Mouse (Mus musculus): ENCODE data around the gene Etl4.
"Not testable (repeated sequence)": the region's sequence is repeated elsewhere in the genome, so short reads cannot be mapped to it uniquely, and the experiment has no call there.

Etl4 gene

DNA sequence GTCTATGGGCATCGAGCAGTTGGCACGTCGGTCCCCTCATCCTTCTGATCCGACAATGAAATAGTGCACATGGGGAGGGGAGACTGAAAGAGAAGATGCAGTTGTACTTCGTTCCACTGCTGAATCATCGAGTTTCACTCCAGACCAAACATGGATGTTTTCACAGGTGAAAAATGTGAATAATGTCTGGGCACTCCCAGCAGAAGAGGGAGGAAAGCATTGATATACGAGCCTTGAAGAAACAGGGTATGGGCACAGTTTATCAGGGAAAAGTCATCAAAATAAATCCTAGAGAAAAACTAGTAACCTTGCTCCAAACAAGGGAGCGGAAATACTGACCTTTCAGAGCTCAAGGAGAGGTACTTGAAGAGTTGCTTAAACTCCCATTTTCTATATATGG is 744.5 kb downstream of the Etl4 start:
- DNase-seq (ENCODE audit: low spot score) = no peak

DNA sequence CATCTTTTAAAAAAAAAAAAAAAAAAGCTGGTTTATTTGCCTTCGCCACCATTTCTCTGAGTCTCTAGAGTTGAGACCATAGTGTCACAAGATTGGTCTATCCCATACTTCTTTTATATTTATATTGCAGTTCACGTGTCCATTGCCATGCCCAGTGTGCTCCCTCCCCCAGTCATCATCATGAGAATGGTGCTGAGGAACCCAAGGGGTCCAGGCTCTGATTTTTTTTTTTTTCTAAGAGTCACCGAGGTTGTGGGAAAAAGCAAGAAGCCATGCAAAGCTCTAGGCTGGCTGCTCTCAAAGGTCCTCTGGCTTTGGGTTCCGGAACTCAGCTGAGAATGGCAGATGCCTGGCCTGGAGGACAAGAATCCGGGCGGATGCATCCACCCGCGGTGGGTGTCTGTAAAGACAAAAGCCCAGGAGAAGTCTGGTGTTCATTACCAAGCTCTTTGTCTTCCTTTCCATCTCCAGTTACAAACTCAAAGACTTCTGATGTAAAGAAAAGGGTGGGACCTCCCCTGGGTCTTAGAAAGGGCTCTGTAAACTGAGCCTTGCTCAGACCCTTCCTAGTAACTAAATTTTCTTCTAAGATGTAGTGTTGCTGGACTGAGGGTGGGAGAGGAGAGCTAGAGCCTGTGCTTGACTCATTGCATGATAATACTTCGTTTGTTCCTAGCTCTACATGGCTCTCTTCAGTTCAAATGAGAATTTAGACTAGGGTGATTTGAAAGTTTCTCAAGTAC is 745.2 kb downstream of the Etl4 start:
- no peak for DNase-seq (ENCODE audit: low spot score)

DNA sequence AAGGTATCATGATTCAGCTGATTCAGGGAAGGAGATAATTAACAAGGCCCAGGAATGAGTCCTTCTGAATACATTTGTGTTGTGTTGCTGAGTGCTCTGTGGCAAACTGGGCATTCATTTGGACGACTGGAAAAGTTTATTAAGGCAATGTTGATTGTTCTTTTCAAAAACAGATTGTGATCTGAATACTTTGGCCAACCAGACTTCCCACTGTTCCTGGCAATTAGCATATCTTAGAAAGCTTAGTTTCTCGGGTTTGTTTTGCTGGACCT is 745.7 kb downstream of the Etl4 start:
- no peak for DNase-seq (ENCODE audit: low spot score)

DNA sequence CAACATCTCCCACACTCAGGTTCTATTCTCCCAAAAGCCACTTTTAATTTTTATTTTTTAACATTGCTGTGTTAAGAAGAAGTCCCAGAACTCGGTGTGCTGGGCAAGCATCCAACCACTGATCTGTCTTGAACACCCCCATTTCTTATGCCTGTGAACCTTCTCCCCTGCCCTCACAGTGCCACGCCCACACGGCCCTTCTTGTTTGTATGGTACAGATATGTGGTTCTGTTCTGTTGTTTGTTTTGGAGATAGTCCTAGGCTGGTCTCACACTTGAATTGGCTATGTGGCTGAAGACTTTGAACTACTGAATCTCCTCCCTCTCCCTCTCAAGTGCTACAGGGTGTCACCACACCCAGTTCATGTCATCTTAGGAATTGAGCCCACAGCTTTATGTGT is 748.3 kb downstream of the Etl4 start:
- DNase-seq (ENCODE audit: low spot score) = no peak

DNA sequence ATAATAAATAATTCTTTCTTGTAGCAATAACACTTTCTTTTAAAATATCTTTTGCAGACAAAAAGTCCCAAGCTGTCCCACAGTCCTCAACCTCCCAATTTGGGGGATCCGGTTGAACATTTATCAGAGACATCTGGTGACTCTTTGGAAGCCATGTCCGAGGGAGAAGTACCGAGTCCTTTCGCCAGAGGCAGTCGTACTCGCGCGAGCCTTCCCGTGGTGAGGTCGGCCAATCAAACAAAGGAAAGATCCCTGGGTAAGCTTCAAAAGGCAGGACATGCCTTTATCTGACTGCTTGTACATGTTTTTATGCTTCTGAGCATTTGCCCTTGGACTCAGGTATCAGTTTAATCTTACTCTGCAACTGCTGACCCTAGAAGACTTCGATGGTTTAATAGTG is 752.3 kb downstream of the Etl4 start:
- no peak for DNase-seq (ENCODE audit: low spot score)

DNA sequence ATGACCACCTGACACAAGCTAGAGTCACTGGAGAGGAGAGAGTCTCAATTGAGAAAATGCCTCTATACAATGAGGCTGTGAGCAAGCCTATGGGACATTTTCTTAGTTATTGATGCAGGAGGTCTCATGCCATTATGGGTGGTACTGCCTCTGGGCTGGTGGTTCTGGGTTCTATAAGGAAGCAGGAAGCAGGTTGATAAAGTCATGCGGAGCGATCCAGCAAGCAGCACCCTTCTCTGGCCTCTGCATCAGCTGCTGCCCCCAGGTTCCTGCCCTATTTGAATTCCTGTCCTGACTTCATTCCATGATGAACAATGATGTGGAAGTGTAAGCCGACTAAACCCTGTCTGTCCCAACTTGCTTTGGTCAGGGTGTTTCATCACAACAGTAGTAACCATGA is 753.1 kb downstream of the Etl4 start:
- no peak for DNase-seq (ENCODE audit: low spot score)

DNA sequence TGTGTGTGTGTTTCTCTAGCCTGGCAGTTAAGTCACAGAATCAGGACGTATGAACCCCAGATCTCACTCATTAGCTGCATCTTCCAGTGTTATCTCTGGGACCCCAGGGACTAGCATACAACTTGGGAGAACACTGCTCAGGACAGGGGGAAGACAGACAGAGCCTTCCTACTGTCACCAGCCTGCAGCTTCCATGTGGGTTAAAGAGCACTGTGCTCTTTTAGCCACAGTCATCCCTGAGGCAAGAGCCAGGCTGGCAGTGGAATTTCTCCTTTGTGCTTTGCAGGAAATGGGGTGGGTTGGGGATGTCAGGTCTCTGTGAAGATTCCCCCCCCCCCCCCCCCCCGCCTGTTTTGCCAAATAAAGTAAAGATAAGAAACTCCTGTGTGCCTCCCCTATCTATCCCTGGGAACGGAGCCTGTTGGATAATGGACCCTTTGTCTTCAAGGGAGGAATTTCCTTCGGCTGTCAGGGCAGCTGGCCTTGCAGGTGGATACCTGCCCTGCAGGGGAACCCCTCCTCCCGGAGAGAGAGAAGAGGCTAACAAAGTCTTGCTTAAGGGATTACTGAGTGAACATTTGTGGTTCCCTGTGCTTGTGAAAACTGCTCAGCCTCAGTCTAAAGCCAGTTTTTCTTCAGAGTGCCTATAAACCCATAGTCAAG is 755.9 kb downstream of the Etl4 start:
- DNase-seq (ENCODE audit: low spot score) = no peak

DNA sequence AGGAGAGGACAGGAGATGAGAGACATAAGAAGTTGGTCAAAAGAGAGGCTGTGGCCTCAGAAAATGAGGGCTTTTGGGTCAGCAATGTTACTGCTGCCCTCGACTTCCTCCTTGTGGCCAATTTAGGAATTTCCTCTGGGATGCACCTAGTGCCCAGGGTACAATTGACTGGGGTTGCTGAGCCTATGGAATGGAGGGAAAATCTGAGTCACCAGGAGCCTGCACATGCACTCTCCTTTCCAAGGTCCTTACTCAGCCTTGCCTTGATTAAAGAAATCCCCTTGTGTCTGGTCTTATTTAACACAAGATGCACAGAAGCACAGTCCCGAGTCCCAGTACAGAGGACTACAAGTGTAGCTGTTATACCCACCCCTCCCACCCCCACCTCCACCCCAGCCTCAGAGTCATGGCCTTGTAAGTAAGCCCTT is 756.5 kb downstream of the Etl4 start:
- no peak for DNase-seq (ENCODE audit: low spot score)

DNA sequence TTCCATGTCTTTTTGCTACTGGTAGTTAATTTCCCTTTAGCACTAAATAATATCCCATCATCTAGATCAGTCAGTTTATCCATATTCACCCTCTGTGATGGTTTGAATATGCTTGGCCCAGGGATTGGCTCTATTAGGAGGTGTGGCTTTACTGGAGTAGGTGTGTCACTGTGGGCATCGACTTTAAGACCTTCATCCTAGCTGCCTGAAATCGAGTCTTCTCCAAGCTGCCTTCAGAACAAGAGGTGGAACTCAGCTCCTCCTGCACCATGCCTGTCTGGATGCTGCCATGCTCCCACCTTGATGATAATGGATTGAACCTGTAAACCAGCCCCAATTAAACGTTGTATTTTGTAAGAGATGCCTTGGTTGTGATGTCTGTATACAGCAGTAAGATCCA is 758.3 kb downstream of the Etl4 start:
- no peak for DNase-seq (ENCODE audit: low spot score)

DNA sequence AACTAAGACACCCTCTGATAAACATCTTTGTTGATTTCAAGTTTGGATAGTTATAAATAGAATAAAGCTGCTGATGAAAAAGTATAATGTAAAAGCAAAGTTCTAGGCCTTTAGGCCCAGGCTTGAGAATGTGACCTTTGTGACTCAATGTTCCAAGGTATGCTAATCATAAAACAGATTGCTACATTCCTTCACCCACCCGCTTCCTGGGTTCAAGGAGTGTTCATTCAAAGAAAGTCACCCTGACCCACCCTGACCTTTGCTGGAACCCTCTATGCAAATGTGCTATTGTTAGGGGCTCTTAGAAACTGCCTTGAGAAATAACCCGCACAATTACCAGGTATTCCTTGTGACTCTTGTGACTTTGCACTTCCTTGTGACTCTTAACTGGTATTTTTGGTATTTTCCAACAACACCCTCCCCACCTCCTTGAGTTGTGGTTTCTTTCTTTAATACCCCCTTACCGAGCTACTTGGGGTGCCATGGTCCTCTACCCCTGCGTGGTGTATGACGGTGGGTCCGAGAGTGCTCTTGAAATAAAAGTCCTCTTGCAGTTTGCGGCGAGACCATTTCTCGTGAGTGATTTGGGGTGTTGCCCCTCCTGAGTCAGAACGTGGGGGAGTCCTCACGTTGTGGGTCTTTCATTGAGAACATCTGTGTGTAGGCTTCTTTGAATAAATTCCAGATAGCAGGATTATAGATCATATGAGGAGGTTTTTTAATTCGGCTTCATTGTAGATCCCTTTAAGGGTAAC is 758.9 kb downstream of the Etl4 start:
- DNase-seq (ENCODE audit: low spot score) = not testable (repeated sequence)

DNA sequence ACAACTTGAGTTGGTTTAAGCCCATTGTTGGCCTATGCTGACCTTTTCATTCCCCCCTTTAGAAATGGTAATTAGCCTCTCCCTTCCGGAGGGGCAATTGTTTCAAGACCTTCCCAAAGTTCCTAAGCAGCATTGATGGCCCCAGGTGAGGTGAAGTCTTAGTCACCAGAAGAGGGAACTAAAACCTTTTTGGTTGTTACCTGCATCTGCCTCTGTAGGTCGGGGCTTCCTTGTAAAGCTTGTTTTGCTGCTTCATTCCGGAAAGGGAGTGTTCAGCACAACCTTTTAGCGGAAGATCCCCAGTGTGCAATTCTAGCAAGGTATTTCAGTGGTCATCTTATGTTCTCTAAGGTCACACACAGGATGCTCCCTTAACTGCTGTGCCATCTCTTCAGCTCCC is 759.8 kb downstream of the Etl4 start:
- DNase-seq (ENCODE audit: low spot score) = no peak

DNA sequence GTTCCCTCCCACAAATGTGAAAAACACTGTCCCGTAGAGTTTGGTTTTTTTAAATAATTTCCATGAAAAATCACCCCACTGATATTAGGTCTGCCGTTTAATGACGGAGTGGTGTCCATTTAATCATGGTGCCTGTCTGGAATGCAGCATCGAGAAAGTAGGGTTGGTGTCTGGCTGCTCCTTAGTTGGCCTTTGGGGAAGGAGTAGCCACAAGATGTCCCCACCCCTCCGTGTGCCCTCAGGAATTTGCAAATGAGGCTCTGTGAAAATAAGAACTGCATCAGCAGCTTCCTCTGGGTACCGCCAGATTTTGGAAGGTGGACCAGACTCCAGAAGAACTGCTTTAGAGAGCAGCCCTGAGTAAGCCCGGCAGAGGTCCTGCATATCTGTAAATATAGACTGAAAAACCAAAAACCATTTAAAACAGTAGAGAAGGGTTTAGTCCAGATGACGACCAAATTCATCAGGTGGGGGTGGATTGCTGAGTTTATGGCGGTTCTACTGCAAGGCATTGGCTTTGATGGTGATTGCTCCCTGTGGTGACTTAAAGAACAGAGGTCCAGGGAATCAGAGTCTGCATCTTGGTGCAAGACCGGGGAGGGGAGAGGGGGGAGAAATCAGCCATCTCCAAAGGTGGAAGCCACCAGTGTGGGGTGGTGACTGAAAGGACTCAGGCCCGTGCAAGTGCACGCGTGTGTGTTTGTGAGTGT is 762.1 kb downstream of the Etl4 start:
- DNase-seq (ENCODE audit: low spot score) = no peak

DNA sequence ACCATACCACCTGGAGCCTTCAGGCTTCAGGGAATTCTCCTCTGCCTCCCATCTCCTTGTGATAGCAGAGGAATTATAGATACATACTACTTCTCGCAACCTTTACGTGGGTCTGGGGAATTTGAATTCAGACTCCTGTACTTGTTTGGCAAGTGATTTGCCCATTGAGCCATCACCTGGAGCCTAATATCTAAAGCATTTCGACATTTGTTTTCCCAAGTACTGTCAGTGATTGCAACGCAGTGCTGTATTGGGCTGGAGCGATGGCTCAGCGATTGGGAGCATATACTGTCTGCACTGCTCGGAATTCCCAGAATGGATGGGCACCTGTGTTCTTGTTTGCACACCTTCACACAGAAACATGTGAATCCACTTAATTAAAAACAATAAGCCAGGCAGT is 762.7 kb downstream of the Etl4 start:
- no peak for DNase-seq (ENCODE audit: low spot score)

DNA sequence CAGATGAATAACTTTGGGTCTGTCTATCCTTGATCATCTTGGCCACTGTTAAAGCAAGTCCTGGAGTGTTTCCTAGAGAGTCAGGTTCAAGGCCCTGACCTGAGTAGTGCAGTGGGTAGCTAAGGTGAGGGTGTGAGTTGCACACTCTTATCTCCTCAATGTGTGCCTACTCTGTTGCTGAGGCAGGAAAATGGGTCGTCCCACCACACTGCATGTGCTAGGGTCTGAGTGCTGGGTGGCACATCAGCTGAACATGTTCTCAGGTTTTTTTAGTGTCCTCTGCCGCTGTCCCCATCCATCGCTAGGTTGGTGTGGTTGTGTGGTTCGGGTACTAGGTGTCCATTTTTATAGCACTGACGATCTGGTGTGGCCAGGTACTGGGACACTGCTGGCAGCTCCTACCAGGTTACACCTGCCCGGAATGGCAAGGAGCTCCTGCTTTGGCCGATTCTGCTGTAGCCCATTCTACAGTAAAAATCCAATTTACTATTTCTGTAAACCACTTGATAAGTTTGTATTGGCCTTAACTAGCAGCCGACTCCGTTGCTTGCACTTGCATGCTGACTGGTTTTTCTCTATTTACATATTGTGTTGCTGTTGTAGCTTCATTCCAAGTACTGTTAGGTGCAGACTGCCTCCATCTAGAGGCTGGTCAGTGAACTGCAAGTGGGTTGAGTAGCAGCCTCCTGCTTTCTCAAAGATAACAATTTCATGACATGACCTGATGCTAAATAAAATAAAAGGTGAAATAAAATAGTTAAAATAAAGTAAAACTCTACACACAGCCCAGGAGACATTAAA is 763.4 kb downstream of the Etl4 start:
- DNase-seq (ENCODE audit: low spot score) = no peak

DNA sequence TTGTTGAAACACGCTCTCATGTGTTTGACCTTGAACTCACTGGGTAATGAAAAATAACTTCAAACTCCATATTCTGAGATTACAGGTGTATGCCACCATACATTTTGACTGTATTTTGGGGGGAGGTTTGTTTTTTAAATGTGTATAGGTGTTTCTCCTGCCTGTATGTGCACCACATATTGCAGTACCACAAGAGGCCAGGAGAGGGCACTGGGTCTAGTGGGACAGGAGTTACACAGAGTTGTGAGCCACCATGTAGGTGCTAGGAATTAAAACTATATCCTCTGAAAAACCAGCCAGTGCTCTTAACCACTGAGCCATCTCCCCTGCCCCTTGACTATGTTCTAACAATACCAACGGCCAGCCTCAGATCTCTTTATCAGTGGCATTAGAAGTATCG is 766.8 kb downstream of the Etl4 start:
- no peak for DNase-seq (ENCODE audit: low spot score)

DNA sequence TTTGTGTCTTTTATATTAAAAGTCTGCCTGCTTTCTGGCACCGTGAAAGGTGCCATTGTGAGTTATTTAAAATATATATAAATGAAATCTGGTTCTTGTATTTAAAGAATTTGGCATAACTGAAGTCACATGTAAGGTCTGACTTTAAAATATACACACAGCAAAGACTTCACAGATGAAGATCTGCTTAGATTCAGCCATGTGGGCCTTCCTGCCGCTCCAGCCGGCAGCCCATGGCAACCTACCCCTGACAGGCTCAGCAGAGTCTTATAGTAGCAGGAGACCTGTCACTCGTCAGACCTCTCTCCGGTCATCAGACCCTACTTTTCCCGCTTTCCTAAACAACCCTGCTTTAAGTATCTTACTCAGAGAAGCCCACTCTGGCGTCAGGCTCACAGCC is 769.2 kb downstream of the Etl4 start:
- DNase-seq (ENCODE audit: low spot score) = no peak

DNA sequence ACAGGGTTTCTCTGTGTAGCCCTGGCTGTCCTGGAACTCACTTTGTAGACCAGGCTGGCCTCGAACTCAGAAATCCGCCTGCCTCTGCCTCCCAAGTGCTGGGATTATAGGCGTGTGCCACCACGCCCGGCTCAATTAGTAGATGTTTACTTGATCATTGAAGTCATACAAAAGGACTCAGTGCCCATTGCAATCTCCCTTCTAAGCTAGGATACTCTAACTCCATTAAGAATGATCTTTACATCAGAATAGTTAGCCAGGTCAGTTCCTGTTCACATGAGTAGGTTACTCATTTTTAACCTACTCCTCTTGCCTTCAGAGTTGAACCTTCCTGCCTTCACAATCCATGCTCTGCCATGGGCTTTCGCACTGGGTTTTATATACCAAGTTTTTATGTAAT is 772.6 kb downstream of the Etl4 start:
- not testable (repeated sequence) for DNase-seq (ENCODE audit: low spot score)

DNA sequence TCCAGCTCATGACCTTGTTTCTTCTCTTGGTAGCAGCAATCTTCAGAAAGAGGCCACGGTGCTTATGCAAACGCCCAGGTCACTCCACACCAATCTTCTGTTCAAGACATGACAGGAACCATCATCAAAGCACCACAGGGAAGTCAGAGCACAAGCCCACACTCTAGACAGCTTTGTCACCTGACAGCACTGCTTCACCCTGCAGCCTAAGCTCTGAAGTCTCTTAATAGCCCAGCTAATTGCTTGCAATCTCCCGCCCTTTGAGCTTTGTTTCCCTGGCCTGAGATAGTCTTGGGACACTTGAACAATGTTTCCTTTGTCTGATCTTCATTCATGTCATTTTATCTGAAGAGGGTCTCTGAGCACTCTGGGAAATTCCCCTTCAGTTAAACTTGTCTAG is 779.8 kb downstream of the Etl4 start:
- no peak for DNase-seq (ENCODE audit: low spot score)

DNA sequence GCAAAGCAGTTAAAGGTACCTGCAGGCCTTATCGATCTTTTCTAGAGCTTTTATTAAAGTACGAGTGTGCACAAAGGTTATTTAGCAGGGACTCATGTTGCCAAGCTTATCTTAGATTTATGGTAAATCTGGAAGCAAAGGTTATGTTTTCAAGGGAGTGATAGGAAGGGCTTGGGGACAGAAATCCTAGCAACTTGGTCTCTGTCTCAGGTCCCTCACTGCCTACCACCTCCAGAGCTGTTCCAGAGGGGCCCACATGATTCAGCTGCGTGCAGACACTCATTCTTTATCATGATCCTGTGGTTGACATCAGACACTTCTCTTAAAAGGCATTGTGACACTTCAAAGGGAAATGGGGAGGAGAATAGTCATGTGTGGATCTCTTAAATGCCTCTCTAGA is 783.3 kb downstream of the Etl4 start:
- no peak for DNase-seq (ENCODE audit: low spot score)

DNA sequence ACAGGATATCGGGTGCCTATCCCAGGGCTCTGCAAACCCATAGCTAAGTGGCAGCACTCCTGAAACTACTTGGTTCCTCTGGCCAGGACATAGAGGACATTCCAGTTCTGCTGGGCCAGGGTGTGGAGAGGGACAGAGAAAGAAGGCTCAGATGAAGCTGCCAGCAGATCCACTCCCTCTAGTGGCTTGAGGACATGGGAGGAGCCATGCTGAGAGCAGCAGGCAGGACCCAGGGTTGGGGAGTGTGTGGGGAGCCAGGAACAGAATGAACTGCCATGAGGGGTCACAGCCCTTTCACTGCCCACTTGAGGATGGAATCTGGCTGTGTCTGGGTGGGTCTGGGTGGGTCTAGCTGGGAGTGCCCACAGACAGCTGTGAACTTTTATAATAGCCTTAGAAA is 784.2 kb downstream of the Etl4 start:
- DNase-seq (ENCODE audit: low spot score) = no peak

DNA sequence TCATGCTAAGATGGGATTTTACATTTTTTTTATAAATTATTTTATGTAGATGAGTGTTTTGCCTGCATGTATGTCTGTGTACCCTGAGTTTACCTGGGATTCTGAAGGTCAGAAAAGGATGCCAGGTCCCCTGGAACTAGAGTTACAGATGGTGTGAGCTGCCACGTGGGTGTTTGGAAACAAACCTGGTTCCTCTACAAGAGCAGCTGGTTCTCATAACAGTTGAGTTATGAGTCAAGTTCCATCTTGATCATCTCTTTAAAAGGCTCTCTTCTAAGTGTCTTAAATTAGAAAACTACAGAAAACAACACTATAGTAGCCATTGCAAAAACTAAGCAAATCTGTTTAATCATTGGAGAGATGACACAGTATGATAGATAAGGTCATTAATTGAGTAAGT is 788.1 kb downstream of the Etl4 start:
- DNase-seq (ENCODE audit: low spot score) = no peak

DNA sequence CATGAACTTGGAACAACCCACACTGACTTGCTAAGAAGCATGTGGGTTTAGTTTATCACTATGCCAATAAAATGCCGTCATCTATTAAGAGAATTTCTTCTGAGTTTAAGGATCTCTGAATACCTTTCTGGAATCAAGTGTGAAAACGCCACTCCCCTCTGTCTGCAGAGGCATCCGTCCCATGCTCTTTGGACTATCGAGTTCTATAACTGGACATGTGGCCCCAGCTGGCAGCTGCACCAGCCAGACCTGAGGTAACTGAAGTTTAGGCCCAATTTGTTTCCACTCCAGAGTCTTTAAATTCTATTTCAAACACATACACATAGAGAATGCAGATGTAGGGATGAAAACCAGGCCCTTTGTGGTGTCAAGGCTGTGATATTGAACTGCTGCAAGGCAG is 795.5 kb downstream of the Etl4 start:
- no peak for DNase-seq (ENCODE audit: low spot score)
